Mouse (Mus musculus) intestine, postnatal 0 days (tissue): ENCODE data around the gene 4921501E09Rik. TPM values are rescaled to one million over a fixed set of nuclear protein-coding genes. Genes with fewer than 3 reads are reported as not detected.

Experiments
- ATAC-seq: fragments of 200-750 bp; cut with Nextera tagmentation; 2 replicates; pipeline ENCODE4 v1.8.0; 2017; ENCODE audit warnings: mild to moderate bottlenecking, moderate TSS enrichment, moderate library complexity
- H3K27ac ChIP-seq: fragments of 300-500 bp; sonication (generic); 2 replicates; pipeline ENCODE4 v1.5.1; 2014; ENCODE audit warnings: mild to moderate bottlenecking, low read depth, low read length, moderate library complexity
- H3K27me3 ChIP-seq: fragments of 300-500 bp; sonication (generic); replicated peaks from 2 replicates; pipeline ENCODE4 v1.6.1; 2014; ENCODE audit warnings: low read length, mixed read lengths; ENCODE audit not compliant: control insufficient read depth, insufficient read depth
- H3K36me3 ChIP-seq: fragments of 300-500 bp; sonication (generic); 2 replicates; pipeline ENCODE4 v1.6.1; 2014; ENCODE audit warnings: mild to moderate bottlenecking, moderate library complexity; ENCODE audit not compliant: control insufficient read depth, insufficient read depth
- H3K4me1 ChIP-seq: fragments of 300-500 bp; sonication (generic); replicated peaks from 2 replicates; pipeline ENCODE4 v1.6.1; 2014; ENCODE audit warnings: antibody characterized with exemption, low read length, mixed read lengths; ENCODE audit not compliant: control insufficient read depth, insufficient read depth
- H3K4me2 ChIP-seq: fragments of 300-500 bp; sonication (generic); replicated peaks from 2 replicates; pipeline ENCODE4 v1.6.1; 2014; ENCODE audit warnings: low read depth, mild to moderate bottlenecking, moderate library complexity
- H3K4me3 ChIP-seq: fragments of 300-500 bp; sonication (generic); 2 replicates; pipeline ENCODE4 v1.5.1; 2014; ENCODE audit warnings: low read depth, low read length
- H3K9ac ChIP-seq: fragments of 300-500 bp; sonication (generic); 2 replicates; pipeline ENCODE4 v1.6.1; 2014; ENCODE audit warnings: mild to moderate bottlenecking, low read depth, low read length
- H3K9me3 ChIP-seq: fragments of 300-500 bp; sonication (generic); 2 replicates; pipeline ENCODE4 v1.6.1; 2016; ENCODE audit warnings: mixed run types; ENCODE audit not compliant: control insufficient read depth
- CTCF ChIP-seq: sonication (generic); IDR thresholded peaks from 2 replicates; pipeline ENCODE4 v1.5.1; 2016; ENCODE audit warnings: low read depth, mild to moderate bottlenecking, control low read depth, antibody characterized with exemption, moderate library complexity
- WGBS: fragments of 180-500 bp; shearing (Covaris S2); extraction: QIAGEN DNeasy Blood & Tissue Kit; methylation state at CpG from one replicate; pipeline ENCODE4 v1.1.7; 2014; 5-methylcytosine and 5-hydroxymethylcytosine counted together
- polyA plus RNA-seq: library from polyadenylated mRNA; unstranded; fragments of >200 nt; fragmentation: Nextera tagmentation; extraction: Ambion mirVana; gene quantifications from 2 replicates; pipeline ENCODE4 v1.2.1, GENCODE M21; 2015

4921501E09Rik gene
- polyA plus RNA-seq, result not detected in 2 replicates

GRCm38 (mm10) chr17:33067958-33068357 is at the start of gene 4921501E09Rik:
TSS of gene 4921501E09Rik (minus strand) at chr17:33068058.
- Histone ChIP-seq H3K4me1 (no peaks in the 10 kb centered on the region), H3K4me3 (no peak within 1 kb of the TSS), H3K36me3 (no peaks in the 10 kb centered on the region), H3K4me2 (no peak within 1 kb of the TSS), H3K27ac (no peak within 1 kb of the TSS), H3K9me3 (no peaks in the 10 kb centered on the region), H3K9ac (no peak within 1 kb of the TSS), H3K27me3 (no peaks in the 10 kb centered on the region)
- WGBS, result 58% methylated on average over 1 of the region's 1 CpGs
- no peak for TF ChIP-seq CTCF
- ATAC-seq, result no peak

- H3K27ac ChIP-seq, result no peak overlapping the region
- no peak overlapping the region for H3K9ac ChIP-seq
- H3K36me3 ChIP-seq, result no peaks in the 10 kb centered on the region
- no peaks in the 10 kb centered on the region for H3K9me3 ChIP-seq
- no peaks in the 10 kb centered on the region for H3K27me3 ChIP-seq
- TF ChIP-seq CTCF, result no peak
- H3K4me3 ChIP-seq, result no peak overlapping the region
- no peak overlapping the region for H3K4me2 ChIP-seq
- ATAC-seq, result no peak
- WGBS, result 85% methylated on average over 2 of the region's 2 CpGs
- H3K4me1 ChIP-seq, result peaks cover 6% of the 10 kb centered on the region
Observed at GRCm38 (mm10) chr17:33097396-33097795, 29.5 kb upstream of the 4921501E09Rik start.

GRCm38 (mm10) chr17:33092391-33093193 is 24.7 kb upstream of the 4921501E09Rik start:
- H3K4me1 ChIP-seq, result peaks cover 6% of the 10 kb centered on the region
- H3K27ac ChIP-seq, result peak overlapping the region; percentile 90
- 2% methylated on average over 31 of the region's 31 CpGs for WGBS
- H3K9ac ChIP-seq, result peak overlapping the region; percentile 70
- TF ChIP-seq CTCF, result no peak
- H3K27me3 ChIP-seq, result no peaks in the 10 kb centered on the region
- H3K9me3 ChIP-seq, result no peaks in the 10 kb centered on the region
- H3K36me3 ChIP-seq, result no peaks in the 10 kb centered on the region
- peak overlapping the region; percentile 78 for H3K4me2 ChIP-seq
- peak; percentile 68 for ATAC-seq
- peak overlapping the region; percentile 79 for H3K4me3 ChIP-seq

GRCm38 (mm10) chr17:33091630-33092029 is 23.8 kb upstream of the 4921501E09Rik start:
- no peak for ATAC-seq
- Histone ChIP-seq H3K4me1 (peaks cover 6% of the 10 kb centered on the region), H3K9me3 (no peaks in the 10 kb centered on the region), H3K36me3 (no peaks in the 10 kb centered on the region), H3K4me3 (no peak overlapping the region), H3K27ac (no peak overlapping the region), H3K27me3 (no peaks in the 10 kb centered on the region), H3K4me2 (no peak overlapping the region; the same call in 1 of the 2 replicates), H3K9ac (no peak overlapping the region)
- WGBS, result 88% methylated on average over 1 of the region's 1 CpGs
- no peak for TF ChIP-seq CTCF

- Histone ChIP-seq H3K9ac (peak within 1 kb of the TSS; percentile 64), H3K9me3 (no peaks in the 10 kb centered on the region), H3K36me3 (no peaks in the 10 kb centered on the region), H3K27ac (peak within 1 kb of the TSS; percentile 83), H3K4me3 (peak within 1 kb of the TSS; percentile 56), H3K27me3 (no peaks in the 10 kb centered on the region), H3K4me2 (peak within 1 kb of the TSS; percentile 77), H3K4me1 (peaks cover 6% of the 10 kb centered on the region)
- 4% methylated on average over 34 of the region's 34 CpGs for WGBS
- no peak for TF ChIP-seq CTCF
- peak; percentile 85 for ATAC-seq
Observed at GRCm38 (mm10) chr17:33089220-33089949, 21.5 kb upstream of the 4921501E09Rik start, which contains the start of gene Zfp563. TSS of gene Zfp563 (plus strand) at chr17:33089310.

- no peak overlapping the region for H3K4me2 ChIP-seq
- no peak overlapping the region for H3K9ac ChIP-seq
- H3K4me3 ChIP-seq, result no peak overlapping the region
- TF ChIP-seq CTCF, result no peak
- H3K27me3 ChIP-seq, result no peaks in the 10 kb centered on the region
- WGBS, result 7% methylated on average over 1 of the region's 1 CpGs
- H3K27ac ChIP-seq, result no peak overlapping the region
- H3K4me1 ChIP-seq, result no peaks in the 10 kb centered on the region
- H3K36me3 ChIP-seq, result no peaks in the 10 kb centered on the region
- H3K9me3 ChIP-seq, result no peaks in the 10 kb centered on the region
- no peak for ATAC-seq
Observed at GRCm38 (mm10) chr17:33063001-33063400, 4.9 kb downstream of the 4921501E09Rik start.
